Mouse (Mus musculus): ENCODE results near the gene Acox2. TPM values are rescaled to one million over a fixed set of nuclear protein-coding genes. Genes with fewer than 3 reads are reported as not detected.

The Acox2 gene
- total RNA-seq (2023; ENCODE audit: inconsistent age): not detected in 4 replicates

DNA sequence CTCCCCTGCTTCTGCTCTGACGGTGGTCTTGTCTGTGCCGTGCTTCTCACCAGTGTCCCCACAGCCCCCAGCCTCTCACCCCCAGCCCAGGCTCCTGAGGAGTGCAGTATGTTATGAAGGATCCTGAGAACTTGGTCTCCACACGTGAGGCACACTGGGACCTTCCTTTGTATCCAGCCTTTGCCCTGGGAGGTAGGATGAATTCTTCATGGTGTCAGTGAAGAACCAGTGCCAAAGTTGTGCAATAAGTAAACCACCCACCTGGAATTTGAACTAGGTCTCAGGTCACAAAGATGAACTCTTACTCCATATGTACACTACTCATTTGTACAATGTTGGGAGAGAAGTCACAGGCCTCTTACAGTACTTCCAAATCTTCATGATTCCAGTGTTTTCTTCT lies at the start of gene Acox2:
TSS of gene Acox2 (minus strand) at position 188 of the 400 bp plus-strand sequence.

DNA sequence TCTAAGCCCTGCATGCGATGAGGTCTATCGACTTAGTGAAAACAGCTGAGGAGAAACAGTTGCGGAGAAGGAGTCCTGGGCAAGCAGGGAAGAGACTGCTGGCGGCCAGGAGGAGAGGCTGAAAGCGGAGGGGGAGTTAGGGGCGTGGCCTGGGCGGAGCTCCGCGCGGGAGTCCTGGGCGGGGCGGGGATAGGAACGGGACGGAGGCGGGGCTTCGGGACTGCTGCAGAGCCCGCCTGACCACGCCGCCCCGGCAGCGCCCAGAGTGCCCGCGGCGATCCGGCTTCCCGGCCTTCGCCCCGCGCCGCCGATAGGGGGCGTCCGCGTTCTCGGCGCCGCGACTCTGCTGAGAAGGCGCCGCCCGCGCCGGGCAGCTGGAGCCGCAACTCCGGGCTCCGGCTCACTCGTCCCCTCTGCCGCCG lies 45.3 kb downstream of the Acox2 start, which contains the start of gene Kctd6:
TSS of gene Kctd6 (plus strand) at position 338 of the 422 bp plus-strand sequence.

Other genes starting within 250 kb of the Acox2 start
- gene Rpp14, start 179.0 kb downstream of the Acox2 start, total RNA-seq (2023; ENCODE audit: inconsistent age): 10.6 to 19.1 TPM (median 11.3 TPM) in 4 replicates
- gene Pxk, start 161.1 kb downstream of the Acox2 start, total RNA-seq (2023; ENCODE audit: inconsistent age): 266 to 292 TPM (median 275 TPM) in 4 replicates
- 118 to 133 TPM (median 125 TPM) in 4 replicates for gene Pdhb, start 86.3 kb downstream of the Acox2 start, total RNA-seq (2023; ENCODE audit: inconsistent age)
- gene Kctd6, start 45.2 kb downstream of the Acox2 start, total RNA-seq (2023; ENCODE audit: inconsistent age): 10.5 to 12.7 TPM (median 11.6 TPM) in 4 replicates
- not detected in 4 replicates for gene Fam107a, start 58.7 kb upstream of the Acox2 start, total RNA-seq (2023; ENCODE audit: inconsistent age)
- gene Oit1, start 119.4 kb upstream of the Acox2 start, total RNA-seq (2023; ENCODE audit: inconsistent age): not detected in 4 replicates